Mouse (Mus musculus): Measurements from ENCODE around the gene Rad51b.
A peak's percentile ranks its signal among the peaks of the same experiment; 100 is the strongest.

Rad51b gene

GRCm38 (mm10) chr12:79762570-79763275 lies 465.6 kb downstream of the Rad51b start:
- no peak for DNase-seq (ENCODE audit: low spot score in 2 of 2)

GRCm38 (mm10) chr12:79766116-79766515 lies 469.0 kb downstream of the Rad51b start:
- no peak for DNase-seq (ENCODE audit: low spot score in 2 of 2)

GRCm38 (mm10) chr12:79768741-79769322 lies 471.8 kb downstream of the Rad51b start:
- DNase-seq (ENCODE audit: low spot score in 2 of 2): no peak

GRCm38 (mm10) chr12:79769763-79770162 lies 472.7 kb downstream of the Rad51b start:
- no peak for DNase-seq (ENCODE audit: low spot score in 2 of 2)

GRCm38 (mm10) chr12:79771194-79771593 lies 474.1 kb downstream of the Rad51b start:
- no peak for DNase-seq (ENCODE audit: low spot score in 2 of 2)

GRCm38 (mm10) chr12:79771741-79772140 lies 474.7 kb downstream of the Rad51b start:
- DNase-seq (ENCODE audit: low spot score in 2 of 2): peak in 1 of 2 experiments; percentile 38

GRCm38 (mm10) chr12:79773246-79773645 lies 476.2 kb downstream of the Rad51b start:
- DNase-seq (ENCODE audit: low spot score in 2 of 2): no peak

- DNase-seq (ENCODE audit: low spot score in 2 of 2): no peak
Measured at GRCm38 (mm10) chr12:79774571-79774970, 477.5 kb downstream of the Rad51b start.

- DNase-seq (ENCODE audit: low spot score in 2 of 2): no peak
Measured at GRCm38 (mm10) chr12:79776828-79777227, 479.7 kb downstream of the Rad51b start.

GRCm38 (mm10) chr12:79780745-79781144 lies 483.7 kb downstream of the Rad51b start:
- no peak for DNase-seq (ENCODE audit: low spot score in 2 of 2)

- no peak for DNase-seq (ENCODE audit: low spot score in 2 of 2)
Measured at GRCm38 (mm10) chr12:79781788-79782187, 484.7 kb downstream of the Rad51b start.

GRCm38 (mm10) chr12:79782444-79783117 lies 485.5 kb downstream of the Rad51b start:
- DNase-seq (ENCODE audit: low spot score in 2 of 2): no peak

- no peak for DNase-seq (ENCODE audit: low spot score in 2 of 2)
Measured at GRCm38 (mm10) chr12:79784159-79784558, 487.1 kb downstream of the Rad51b start.

- DNase-seq (ENCODE audit: low spot score in 2 of 2): no peak
Measured at GRCm38 (mm10) chr12:79785691-79786090, 488.6 kb downstream of the Rad51b start.

GRCm38 (mm10) chr12:79787538-79787937 lies 490.5 kb downstream of the Rad51b start:
- DNase-seq (ENCODE audit: low spot score in 2 of 2): no peak

- DNase-seq (ENCODE audit: low spot score in 2 of 2): no peak
Measured at GRCm38 (mm10) chr12:79788340-79788739, 491.3 kb downstream of the Rad51b start.

GRCm38 (mm10) chr12:79789481-79789880 lies 492.4 kb downstream of the Rad51b start:
- no peak for DNase-seq (ENCODE audit: low spot score in 2 of 2)

- DNase-seq (ENCODE audit: low spot score in 2 of 2): no peak
Measured at GRCm38 (mm10) chr12:79793382-79793781, 496.3 kb downstream of the Rad51b start.

- no peak for DNase-seq (ENCODE audit: low spot score in 2 of 2)
Measured at GRCm38 (mm10) chr12:79794802-79795201, 497.7 kb downstream of the Rad51b start.

GRCm38 (mm10) chr12:79796260-79796659 lies 499.2 kb downstream of the Rad51b start:
- DNase-seq (ENCODE audit: low spot score in 2 of 2): no peak

GRCm38 (mm10) chr12:79796823-79797821 lies 500.0 kb downstream of the Rad51b start:
- no peak for DNase-seq (ENCODE audit: low spot score in 2 of 2)

GRCm38 (mm10) chr12:79798488-79798887 lies 501.4 kb downstream of the Rad51b start:
- DNase-seq (ENCODE audit: low spot score in 2 of 2): no peak
